Mouse (Mus musculus) left cerebral cortex, postnatal 36 days (tissue): ENCODE data around the gene Kdm4b. TPM values are rescaled to one million over a fixed set of nuclear protein-coding genes. Genes with fewer than 3 reads are reported as not detected.

ENCODE experiments used
- DNase-seq, 2 experiments: peaks; one replicate each; pipeline ENCODE4 v3.0.0; 2021 to 2022; ENCODE audit warnings: low spot score in 2 of 2, mixed read lengths in 1 of 2
- intact Hi-C: fragments of 180-260 bp; cut with DNase I; formaldehyde crosslinking; loops from one replicate; pipeline ENCODE4 v1.15.1; 2025
- total RNA-seq, 2 experiments: library from RNA; stranded (reverse); gene quantifications; 2 replicates each; pipeline ENCODE4 v1.2.3; 2021

The Kdm4b gene
- 10 to 100 TPM; 64.4 to 78.3 TPM for total RNA-seq

- DNase-seq: peak; percentile 99
- intact Hi-C loops: loop anchor here (5.0 kb wide), 1 partner anchor 48 kb away; the partner anchor contains the start of gene Ticam1
Observed at GRCm38 (mm10) chr17:56325450-56326152, at the start of gene Kdm4b. TSS of gene Kdm4b (plus strand) at chr17:56326062.

GRCm38 (mm10) chr17:56276643-56277566, 49.0 kb upstream of the Kdm4b start, which contains the start of gene Ticam1:
TSS of gene Ticam1 (minus strand) at chr17:56276786.
- intact Hi-C loops: loop anchor here (5.0 kb wide), 1 partner anchor 50 kb away; the partner anchor contains the start of gene Kdm4b
- DNase-seq: peak; percentile 77 to 82

- intact Hi-C loops: loop anchor here (5.0 kb wide), 1 partner anchor 50 kb away; the partner anchor contains the start of gene Kdm4b
- DNase-seq: no peak
Observed at GRCm38 (mm10) chr17:56277567-56277893, 48.3 kb upstream of the Kdm4b start.

- DNase-seq: no peak
- intact Hi-C loops: loop anchor here (5.0 kb wide), 1 partner anchor 49 kb away; the partner anchor contains the start of gene Kdm4b
Observed at GRCm38 (mm10) chr17:56278340-56278739, 47.5 kb upstream of the Kdm4b start.

- DNase-seq: no peak
- intact Hi-C loops: loop anchor here (5.0 kb wide), 1 partner anchor 48 kb away; the partner anchor contains the start of gene Kdm4b
Observed at GRCm38 (mm10) chr17:56279481-56280155, 46.2 kb upstream of the Kdm4b start.

GRCm38 (mm10) chr17:56281193-56281592, 44.7 kb upstream of the Kdm4b start:
- intact Hi-C loops: no loop called here
- no peak for DNase-seq

- DNase-seq: no peak
- intact Hi-C loops: no loop called here
Observed at GRCm38 (mm10) chr17:56282802-56283201, 43.1 kb upstream of the Kdm4b start.

- peak in 1 of 2 experiments; percentile 73 for DNase-seq
- intact Hi-C loops: no loop called here
Observed at GRCm38 (mm10) chr17:56283316-56283715, 42.5 kb upstream of the Kdm4b start.

- DNase-seq: no peak
- intact Hi-C loops: loop anchor here (5.0 kb wide), 1 partner anchor 66 kb away; no protein-coding TSS in a partner anchor
Observed at GRCm38 (mm10) chr17:56285995-56286394, 39.9 kb upstream of the Kdm4b start.

GRCm38 (mm10) chr17:56287830-56288229, 38.0 kb upstream of the Kdm4b start:
- no peak for DNase-seq
- intact Hi-C loops: loop anchor here (5.0 kb wide), 1 partner anchor 64 kb away; no protein-coding TSS in a partner anchor

- DNase-seq: no peak
- intact Hi-C loops: loop anchor here (5.0 kb wide), 1 partner anchor 63 kb away; no protein-coding TSS in a partner anchor
Observed at GRCm38 (mm10) chr17:56288866-56289265, 37.0 kb upstream of the Kdm4b start.

GRCm38 (mm10) chr17:56289371-56290331, 36.2 kb upstream of the Kdm4b start:
- no peak for DNase-seq
- intact Hi-C loops: loop anchor here (5.0 kb wide), 1 partner anchor 63 kb away; no protein-coding TSS in a partner anchor

- peak in 1 of 2 experiments; percentile 69 for DNase-seq
- intact Hi-C loops: no loop called here
Observed at GRCm38 (mm10) chr17:56290388-56291170, 35.3 kb upstream of the Kdm4b start.

- intact Hi-C loops: no loop called here
- DNase-seq: peak; percentile 46 to 54
Observed at GRCm38 (mm10) chr17:56291171-56291511, 34.7 kb upstream of the Kdm4b start.

GRCm38 (mm10) chr17:56291826-56292475, 33.9 kb upstream of the Kdm4b start:
- DNase-seq: no peak
- intact Hi-C loops: no loop called here

GRCm38 (mm10) chr17:56292531-56293222, 33.2 kb upstream of the Kdm4b start, which contains the start of gene Plin3:
TSS of gene Plin3 (minus strand) at chr17:56292873.
- intact Hi-C loops: no loop called here
- DNase-seq: no peak

- intact Hi-C loops: no loop called here
- no peak for DNase-seq
Observed at GRCm38 (mm10) chr17:56293291-56293690, 32.6 kb upstream of the Kdm4b start.
